Mouse (Mus musculus) MN1 (cell line): ENCODE data around the gene Fam118b.

ENCODE experiments used
- DNase-seq: peaks from one replicate; pipeline ENCODE4 v3.0.0-alpha.2; 2016; ENCODE audit warnings: low spot score

Fam118b gene

DNA sequence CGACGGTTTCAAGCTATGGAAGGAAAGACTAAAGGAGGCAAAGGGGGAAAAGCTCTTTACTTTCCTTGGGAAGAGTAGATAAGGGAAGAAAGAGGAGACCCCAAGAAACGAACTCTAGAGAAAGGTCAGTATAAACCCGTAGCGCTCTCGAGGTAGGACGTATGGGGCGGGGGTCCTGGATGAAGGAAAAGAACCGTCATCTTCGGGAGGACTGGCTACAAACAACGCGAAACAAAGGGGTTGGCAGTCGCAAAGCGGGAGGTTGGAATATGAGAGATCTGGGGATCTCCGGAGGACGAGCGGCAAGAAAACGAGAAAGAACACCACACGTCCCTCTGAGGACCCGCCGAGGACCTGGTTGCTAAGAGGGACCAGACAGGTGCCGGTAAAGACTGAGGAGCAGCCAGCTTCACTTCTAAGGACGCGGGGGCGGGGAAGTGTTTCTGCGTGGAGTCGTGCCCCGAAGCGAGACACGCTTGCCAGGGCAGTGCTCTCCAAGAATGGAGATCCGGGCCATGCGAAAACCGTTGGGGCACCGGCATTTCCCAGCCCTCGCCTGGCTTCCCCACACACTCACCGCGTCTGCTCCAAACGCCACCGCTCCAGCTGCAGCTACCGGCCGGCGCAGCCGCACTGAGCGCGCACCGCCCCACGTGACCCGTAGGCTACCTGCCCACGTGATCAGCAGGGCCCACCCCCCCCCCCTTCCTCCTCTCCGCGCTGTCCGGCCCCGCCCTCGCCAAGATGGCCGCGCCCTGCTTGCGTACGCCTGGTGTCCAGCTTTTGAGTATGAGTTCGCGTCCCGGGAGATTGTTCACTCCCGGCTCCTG lies at the start of gene Fam118b, which contains the start of gene Rpusd4:
Fam118b (minus strand) TSS at position 660 of the 830 bp plus-strand sequence.
Rpusd4 (plus strand) TSS at position 720 of the 830 bp plus-strand sequence.
- peak; percentile 93 for DNase-seq

DNA sequence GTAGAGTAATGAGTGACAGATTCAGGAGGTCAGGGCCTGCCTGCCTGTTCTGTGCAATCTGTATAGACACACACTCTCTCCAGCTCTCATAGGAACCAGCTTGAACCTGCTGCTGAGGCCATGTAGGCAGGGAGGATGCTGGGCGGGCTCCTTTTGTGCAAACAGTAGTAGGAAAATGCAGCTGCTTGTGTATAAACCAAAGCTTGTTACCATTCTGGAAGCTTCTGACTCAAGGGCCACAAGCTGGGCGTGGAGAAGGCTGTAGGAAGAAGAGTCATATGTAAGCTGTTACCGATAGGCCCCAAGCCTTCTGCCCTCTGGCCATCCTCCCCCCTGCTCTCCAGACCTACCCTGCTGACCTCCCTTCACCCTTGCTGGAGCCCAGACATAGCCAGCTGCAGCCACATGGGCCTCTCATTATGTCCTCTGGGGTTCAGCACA lies 49.2 kb upstream of the Fam118b start:
- DNase-seq = no peak

DNA sequence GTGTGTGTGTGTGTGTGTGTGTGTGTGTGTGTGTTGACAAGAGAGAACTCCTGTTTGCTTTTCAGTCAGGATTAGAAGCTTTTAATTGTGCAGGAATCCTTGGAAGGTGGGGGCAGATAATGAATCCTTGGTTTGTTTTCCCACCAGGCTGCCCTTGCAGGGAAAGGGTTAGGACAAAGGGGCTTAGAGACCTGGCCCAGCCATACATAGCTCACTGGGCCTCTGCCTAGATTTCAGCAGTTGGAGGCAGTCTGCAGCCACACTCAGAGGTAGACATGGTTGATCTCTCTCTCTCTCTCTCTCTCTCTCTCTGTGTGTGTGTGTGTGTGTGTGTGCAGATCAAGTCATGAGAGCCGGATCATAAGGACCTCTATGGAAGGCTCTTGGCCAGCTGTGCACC lies 46.6 kb upstream of the Fam118b start:
- DNase-seq = no peak

DNA sequence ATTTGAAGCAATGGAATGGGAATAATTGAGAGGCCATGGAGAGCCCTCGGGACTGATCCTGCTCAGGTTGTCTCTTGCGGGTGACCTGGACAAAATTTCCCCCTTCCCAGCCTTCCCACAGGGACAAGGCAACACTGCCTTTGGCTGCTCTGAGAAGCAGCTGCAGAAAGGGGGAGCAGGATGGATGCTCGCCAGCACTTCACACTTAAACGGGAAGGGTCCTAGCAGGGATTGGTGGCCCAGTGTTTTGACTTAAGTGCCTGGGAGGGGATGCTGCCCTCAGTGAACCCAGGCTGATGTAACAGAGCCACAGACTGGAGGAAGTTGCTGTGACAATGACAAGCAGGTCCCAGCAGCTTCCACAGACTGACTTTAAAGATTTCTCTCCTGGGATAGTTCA lies 46.0 kb upstream of the Fam118b start:
- DNase-seq = no peak

DNA sequence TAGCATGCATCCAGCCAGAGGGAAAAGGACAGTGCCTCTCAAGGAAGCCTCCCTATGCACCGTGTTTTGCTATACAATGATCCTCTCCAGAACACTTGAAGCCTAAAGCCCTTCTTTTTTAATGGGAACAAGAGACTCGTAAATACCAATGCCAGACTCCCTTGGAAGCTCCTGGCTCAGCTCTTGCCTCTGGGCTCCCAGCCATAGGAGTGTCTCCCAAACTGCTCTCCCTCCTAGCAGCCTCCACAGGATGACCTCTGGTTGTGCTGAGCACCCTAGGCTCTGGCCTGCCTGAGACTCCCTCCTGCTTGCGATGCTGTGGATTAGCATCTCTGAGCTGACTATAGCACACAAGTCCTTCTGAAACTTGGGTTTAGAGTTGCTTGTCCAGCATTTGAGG lies 44.9 kb upstream of the Fam118b start:
- DNase-seq = peak; percentile 41

DNA sequence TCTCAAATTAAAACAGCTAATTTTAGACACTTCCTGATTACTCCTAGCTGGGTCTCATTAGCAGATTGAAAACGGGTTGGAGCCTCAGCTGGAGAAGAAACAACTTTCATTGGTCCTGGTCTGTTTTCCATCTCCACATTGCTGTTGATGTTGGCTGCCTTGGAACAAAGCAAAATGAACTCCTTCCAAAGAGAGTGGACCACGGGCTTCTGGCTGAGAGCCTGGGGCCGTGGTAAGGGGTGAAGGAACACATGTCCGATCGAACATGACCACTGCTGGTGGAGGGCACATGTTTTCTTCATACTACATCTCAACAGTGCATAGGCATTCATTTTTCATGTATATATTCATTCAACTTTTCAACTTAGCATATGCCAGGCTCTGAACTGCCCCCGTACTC lies 42.8 kb upstream of the Fam118b start:
- DNase-seq = no peak

DNA sequence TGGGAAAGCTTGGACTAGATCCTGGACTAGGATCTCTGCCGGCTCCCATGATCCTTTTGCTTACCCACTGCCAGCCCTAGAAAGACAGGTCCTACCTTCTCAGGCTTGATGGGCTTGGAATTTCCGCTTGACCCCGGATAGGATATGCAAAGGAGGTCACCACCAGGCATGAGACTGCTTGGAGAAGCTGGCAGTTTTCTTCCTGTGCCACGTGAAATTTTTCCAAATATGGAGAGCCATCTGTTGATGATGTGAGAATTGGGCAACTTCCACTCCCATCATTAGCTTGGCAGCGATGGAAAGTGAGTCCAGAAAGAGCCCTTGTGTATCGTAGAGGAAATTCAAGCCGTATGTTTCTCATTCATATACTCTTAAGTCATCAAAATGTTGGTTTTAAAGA lies 39.9 kb upstream of the Fam118b start:
- DNase-seq = no peak

DNA sequence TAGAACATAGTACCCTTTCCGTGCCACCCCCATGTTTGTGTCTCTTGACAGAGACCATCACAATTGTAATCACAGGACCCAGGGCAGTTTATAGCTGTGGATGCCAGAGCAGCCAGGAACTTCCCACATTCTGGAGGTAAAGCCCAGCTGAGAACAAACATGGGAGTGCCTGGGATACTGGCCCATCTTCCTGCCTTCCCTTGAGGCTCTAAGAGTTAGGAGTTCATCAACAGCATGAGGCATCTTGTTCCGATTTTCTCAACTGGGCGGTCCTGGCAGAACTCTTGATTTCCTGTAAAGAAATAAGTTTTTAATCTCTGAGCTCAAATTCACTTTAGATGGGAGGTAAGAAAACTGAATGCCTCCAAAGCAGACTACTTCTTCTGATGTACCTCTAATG lies 34.6 kb upstream of the Fam118b start:
- no peak for DNase-seq

DNA sequence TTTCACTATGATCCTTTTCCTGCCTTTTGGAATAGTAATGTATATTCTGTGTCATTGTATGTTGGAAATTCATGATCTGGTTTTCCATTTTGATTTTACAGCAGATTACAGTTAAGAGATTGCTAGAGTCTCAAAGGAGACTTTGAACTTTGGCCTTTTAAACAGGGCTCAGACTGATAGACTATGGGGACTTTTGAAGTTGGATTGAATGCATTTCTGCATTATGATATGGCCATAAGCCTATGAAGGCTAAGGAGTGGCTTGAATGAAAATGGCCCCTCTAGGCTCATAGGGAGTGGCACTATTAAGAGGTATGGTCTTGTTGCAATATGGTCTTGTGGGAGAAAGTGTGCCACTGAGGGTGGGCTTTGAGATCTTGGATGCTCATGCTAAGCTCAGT lies 30.2 kb upstream of the Fam118b start:
- no peak for DNase-seq

DNA sequence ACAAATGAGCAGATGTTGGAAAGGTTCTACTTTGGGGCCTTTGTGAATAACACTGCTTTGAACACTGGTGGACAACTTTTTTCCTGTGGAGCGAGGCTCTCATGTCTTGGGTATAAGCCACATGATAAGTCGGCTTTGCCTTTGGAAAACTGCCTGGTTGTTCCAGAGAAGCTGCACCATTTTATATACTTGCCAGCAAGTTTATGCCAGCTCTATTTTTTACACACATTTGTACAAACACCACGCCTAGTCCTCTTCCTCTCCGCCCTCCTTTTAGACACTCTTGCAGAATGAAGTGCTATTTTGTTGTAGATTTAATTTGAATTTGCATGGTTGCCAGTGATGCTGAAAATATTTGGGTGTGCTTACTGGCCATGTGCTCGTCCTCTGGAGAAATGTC lies 25.9 kb upstream of the Fam118b start:
- no peak for DNase-seq

DNA sequence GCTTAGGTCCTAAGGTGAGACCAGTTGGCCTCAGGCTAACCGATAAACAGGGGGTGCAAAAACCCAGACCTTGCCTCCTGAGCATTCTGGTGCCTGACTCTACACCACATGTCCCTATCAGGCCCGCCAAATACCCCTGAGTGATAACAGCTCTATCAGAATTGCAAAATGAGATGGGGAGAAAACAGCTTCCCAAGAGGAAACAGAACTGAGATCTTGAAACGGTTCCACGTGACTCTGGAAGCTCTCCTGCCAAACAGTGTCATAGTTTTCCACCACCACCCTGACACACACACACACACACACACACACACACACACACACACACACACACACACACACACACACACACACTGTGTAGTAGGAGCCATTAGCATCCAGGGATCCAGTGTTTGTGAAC lies 23.3 kb upstream of the Fam118b start:
- DNase-seq = no peak

DNA sequence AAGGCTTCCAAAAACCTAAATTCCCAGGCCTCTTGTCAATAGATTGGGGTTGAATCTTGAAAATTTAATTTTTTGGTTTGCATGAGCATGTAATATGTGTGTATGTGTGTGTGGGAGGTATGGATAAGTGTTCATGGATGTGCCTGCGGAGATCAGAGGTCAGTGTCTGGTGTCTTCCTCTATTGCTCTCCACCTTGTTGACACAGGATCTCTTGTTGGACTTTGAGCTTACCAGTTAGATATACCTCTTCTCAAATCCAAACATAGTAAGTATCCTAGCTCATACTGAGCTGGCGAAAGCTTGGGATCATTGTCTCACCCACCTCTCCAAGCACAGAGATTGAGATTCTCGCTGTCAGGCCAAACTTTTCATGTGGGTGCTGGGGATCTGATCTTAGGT lies 22.8 kb upstream of the Fam118b start:
- DNase-seq = no peak

DNA sequence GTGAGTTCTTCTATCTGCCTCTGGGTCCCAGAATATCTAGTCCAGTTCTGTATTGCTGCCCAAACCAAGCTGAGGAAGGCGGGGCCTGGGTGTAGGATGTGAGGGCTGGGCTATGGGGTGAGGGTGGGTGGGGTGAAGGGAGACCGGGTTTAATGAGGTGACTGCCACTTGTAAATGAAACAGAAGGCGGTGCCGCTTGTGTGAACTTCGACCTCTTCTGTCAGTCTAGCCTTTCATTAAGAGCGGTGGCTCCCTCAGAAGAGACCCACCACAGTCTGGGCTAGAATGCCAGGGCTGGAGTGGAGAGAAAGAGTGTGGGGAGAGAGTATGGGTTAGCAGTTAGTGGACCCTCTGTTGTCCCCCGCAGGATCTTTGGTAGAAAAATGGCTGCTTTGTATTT lies 22.4 kb upstream of the Fam118b start:
- DNase-seq = no peak

DNA sequence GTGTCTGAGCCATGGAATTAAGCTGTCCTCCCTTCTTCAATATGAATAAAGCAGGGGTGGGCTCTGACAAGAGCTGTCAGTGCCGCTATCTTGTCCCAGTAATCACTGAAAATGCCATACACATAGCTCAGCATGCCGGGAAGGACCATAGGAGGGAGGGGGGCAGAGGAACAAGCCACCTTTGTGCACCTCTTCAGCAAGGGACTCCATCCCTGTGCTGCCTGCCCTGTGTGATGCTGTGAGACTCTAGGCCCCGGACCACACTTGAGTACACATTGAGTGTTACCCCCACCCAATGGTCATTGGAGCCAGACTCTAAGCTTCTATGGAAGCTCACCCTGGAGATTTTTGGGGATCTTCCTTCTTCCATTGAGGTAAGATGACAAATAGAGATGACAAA lies 18.7 kb upstream of the Fam118b start:
- DNase-seq = no peak

DNA sequence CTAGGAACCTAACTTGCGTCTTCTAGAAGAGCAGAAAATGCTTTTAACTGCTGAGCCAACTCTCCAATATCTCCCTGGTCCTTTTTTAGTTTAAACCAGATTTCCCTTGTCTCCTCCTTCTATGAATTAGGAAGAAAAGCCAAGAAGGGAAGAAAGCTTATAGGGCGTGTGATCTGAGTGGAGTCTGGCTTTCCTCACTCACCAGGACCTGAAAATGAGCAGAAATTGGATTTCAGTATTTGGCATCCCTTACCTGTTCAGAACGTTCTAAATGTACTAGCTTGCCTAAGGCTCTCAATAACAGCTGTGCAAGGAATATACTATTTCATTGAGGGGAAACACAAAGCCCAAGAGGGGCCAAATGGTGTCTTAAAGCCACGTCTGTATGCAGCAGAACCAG lies 16.7 kb upstream of the Fam118b start:
- DNase-seq = no peak

DNA sequence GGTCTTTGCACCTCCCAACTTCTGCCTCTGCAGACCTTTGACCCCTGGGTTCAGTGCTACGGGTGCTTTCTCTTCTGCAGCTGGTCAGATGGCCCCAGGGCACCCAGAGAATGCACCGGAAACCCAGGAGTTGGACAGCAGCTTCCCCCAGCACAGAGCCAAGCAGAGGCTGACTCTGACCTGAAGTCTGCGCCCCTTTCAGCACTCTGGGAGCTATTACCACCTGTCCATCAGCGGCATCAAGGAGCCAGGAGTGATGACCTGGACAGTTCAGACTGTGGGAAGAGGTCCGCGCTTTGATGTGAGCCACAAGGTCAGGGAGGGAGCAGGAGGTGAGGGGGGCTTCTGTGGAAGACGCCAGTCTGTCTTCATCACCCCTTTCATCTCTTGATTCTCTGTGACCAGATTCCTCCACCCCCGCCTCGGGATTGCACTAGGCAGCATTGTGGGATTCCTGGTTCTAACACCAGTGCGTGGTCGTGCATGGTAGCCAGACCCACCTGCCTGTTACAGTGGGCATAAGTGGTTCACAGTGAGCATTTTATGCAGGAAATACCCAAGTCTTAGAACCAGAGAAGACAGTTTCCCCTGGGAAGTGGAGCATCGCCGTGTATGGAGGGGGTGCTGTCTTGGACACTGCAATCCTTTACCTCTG lies 15.9 kb upstream of the Fam118b start:
- DNase-seq = no peak

DNA sequence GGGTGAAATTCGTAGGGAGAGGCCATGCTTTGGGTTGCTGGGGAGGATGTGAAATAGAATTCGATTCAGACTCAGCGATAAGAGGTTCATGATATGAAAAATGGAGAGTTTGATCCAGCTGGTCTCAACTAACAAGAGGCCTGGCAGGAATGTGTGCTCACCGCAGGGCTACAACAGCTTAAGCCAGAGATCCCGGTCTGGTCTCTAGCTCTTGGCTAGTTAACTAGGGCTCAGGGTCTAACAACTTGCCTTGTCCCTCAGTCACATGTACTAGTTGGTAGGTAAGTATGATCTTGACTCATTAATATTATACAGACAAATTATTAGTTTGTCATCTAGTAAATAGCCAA lies 15.2 kb upstream of the Fam118b start:
- DNase-seq = no peak

DNA sequence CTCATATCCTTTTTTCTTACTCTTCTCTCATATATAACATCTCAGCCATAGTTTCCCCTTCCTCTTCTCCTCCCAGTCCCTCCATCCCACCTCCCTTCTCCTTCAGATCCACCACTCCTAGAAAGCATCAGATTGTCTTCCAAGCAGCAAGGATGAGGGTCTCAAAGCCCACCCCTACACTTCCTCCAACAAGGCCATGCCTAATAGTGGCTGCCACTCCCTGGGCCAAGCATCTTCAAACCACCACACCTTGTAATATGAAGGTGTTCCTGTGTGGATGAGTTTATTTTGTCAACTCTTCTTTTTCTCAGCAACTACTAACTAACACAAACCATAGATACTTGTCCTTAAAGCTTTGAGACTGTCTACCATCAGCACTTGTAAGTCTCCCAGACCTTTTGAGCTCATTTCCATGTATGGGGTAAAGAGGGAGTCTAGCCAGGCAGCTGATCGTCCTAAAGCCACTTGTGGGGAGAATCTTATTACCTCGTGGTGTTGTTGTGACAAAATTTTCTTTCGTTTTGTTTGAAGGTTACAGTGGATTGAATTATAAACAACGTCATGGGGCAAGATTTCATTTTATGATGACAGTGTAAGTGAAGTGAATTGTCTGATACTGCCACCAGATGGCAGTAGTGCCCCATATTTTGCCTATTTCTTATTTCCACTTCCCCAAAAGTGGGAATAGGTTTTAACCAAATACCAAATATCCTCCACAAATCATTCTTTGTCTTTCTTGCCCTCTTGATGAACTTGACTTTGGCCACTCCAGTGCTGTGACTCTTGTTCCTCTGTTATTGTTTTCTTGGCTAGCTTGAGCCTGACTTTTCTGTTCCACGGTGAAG lies 14.6 kb upstream of the Fam118b start:
- peak; percentile 62 for DNase-seq

DNA sequence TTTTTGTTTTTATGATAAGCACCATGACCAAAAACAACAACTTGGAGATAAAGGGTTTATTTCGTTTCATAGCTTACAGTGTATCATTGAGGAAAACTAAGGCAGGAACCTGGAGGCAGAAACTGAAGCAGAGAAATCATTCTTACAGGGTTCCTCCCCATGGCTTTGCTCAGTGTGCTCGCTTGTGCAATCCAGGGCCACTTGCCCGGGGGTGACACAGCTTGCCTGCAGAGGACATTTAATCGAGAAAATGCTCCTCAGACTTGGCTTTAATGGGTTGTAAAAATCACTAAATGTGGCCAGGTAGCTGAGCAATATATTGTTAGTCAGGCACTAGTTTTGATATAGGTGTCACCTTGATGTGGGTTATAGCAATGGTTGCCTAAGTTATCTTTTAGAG lies 10.8 kb upstream of the Fam118b start:
- no peak for DNase-seq

DNA sequence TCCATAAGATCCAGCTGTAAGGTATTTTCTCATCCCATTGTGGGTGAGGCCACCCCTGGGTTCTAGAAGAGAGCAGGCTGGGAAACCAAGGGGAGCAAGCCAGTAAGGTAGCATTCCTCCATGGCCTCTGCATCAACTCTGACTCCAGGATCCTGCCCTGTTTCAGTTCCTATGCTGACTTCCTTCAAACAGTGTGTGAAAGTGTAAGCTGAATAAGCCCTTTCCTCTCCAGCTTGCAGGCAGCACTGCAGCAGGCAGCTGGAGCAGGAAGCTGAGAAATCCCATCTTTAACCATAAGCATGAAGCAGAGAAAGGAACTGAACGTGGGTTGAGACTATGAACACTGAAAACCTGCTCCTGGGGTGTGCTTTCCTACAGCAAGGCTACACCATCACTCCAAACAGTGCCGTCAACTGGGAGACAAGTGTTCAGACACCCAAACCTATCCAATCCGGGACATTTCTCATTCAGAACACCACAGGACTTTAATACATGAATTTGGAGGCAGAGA lies 10.3 kb upstream of the Fam118b start:
- DNase-seq = no peak

DNA sequence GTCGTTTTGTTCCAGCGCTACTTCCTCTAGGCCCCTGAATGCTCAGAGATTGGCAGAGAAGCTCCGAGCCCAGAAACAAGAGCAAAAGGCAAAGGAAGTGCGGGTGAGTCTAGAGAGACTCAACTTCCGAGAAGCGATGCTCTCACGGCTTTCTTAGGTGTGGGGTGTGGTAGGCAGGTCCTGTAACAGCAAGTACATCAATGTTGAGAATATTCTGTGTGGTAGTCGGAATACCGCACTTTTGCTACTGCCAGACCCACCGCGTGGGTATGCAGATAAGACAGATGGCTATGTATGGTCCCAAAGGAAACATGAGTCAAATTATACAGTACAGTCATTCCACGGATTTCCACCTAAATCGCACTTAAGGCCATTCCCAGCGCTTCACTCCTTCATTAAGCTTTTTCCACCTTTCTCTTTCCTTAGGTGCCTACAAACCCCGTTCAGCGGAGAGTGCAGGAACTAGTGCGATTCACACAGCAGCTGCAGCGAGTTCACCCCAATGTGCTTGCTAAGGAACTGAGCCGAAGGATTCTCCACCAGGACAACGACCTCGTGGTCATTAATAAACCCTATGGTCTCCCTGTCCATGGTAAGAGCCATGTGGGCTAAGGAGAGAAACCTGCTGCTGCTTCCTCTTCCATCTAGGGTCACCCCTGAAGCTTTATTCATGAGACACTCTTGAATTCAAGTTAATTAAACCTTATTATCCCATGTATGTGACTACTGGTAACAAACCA lies 541 bp upstream of the Fam118b start:
- DNase-seq = peak; percentile 32

DNA sequence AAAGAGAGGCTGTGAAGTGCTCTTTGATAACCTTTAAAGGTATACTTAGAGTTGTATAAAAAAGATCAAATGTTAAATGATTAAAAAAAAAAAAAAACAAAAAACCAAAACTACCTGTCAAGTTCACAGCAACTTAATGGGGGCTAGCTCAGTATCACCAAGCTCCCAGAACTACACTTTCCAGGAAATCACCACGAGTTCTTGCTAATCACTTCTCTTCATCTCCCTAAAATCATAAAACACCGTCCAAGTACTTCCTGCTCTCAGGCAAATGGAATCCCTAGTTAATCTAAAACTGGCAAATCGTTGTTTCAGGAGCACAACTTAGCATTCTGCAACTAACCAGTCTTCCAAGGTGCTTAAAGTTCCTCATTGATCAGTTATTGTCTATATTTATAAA lies 3.1 kb downstream of the Fam118b start:
- DNase-seq = no peak
